Mouse (Mus musculus) embryo, embryonic 11.5 days (tissue): ENCODE results near the gene Tbl2.

ENCODE experiments used
- DNase-seq: peaks from one replicate; pipeline ENCODE4 v3.0.0-alpha.2; 2012; ENCODE audit warnings: low read depth, low spot score

Gene Tbl2

GRCm38 (mm10) chr5:135149053-135149819 lies at the start of gene Tbl2:
Gene Tbl2 (plus strand): TSS chr5:135149657.
- DNase-seq: peak; percentile 99

DNA sequence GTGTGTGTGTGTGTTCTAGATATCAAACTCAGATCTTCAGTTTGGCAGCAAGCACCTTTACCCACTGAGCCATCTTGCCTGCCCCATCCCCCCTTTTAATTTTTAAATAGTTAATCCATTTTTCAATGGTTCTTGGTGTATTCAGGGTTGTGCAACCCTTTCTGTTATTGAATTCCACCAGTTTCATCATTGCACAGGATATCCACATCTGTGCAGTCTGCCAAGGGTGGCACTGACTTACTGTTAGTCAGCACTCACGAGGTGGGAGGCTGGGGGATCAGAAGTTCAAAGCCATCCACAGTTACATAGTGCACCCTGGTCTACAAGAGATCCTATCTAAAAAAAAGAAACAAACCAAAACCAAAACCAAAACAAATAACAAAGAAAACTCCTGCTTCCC lies 48.5 kb upstream of the Tbl2 start:
- DNase-seq: no peak

DNA sequence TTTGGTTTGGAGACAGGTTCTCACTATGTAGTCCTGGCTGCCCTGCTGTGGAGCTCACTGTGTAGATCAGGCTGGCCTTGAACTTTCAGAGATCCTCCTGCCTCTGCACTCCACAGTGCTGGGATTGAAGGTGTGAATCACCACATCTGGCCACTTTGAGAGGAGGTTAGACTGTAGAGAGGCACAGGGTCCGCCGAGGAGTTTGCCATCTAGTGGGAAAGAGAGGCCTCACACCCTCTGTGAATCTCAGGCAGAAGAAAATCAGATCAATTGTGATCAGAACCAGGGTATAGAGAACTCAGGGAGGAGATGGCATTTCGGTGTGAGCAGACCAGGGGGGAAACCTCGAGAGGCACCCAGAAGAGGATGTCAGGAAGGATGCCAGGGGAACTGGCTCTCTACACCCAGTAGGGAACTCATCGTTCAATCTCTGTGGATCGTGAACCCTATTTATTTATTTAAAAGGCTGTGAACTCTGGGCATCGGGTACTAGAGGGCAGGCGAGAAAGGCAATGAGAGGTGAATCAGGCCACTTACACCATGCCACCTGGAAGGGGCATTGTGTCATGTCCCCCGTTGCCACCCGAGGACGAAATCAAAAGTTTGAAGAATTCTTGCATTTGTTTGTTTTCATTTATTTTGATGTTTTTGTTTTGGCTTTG lies 45.3 kb upstream of the Tbl2 start:
- DNase-seq: no peak

DNA sequence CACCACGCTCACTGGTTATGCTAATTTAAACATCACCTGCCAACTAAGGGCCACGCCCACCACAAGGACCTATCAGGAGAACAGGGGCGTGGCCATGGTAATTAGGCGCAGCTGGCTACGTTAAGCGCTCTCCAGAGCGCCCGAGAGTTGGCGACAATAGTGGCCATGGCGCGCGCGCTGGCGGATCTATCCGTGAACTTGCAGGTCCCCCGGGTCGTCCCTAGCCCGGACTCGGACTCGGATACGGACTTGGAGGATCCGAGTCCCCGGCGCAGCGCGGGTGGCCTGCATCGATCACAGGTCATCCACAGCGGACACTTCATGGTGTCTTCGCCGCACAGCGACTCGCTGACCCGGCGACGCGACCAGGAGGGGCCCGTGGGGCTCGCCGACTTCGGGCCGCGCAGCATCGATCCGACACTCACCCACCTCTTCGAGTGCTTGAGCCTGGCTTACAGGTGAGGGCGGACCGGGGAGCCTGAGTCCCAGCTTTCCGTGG lies 42.6 kb upstream of the Tbl2 start:
- DNase-seq: peak; percentile 76

DNA sequence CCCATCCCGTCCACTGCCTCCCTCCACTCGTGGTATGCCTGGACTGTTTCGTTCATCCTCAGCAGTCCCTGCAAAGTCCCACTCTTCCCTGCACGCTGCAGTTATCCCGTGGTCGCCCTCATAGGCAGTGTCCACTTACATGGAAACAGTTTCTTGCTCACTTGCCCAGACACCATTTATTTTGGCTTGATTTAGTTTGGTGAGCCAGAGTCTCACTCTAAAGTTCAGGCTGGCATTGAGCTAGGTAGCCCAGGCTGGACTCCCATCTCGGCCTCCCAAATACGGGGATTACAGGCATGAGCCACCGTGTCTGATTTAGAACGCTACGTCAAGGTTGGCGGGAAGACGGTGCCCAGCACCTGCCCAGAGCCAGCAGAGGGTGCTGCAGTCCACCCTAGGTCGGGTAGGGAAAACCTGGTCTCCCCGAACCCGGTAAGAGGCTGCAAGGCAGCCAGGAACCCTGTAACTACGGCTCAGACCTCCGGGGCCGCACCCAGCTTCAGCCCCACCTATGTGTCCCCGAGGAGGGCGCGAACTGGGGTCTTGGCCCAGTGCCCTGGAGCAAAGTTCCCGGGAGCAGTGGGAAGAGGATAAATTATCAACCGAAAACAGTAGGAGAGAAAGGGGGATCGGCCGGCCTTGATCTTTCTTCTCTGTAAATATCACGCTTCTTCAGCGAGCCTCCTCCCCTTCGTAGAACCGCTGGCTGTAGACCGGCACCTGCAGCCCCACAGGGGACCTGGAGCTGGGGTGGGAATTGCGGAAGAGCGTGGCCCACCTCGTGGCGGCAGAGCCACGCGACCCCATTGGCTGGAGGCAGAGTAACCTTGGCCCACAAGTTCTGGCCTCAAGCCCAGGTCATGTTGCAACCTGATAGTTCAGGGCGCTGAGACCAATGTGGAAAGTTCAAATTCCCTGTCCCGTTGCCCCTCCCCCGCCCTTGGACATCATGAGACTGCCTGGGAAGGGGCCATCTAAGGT lies 41.6 kb upstream of the Tbl2 start:
- peak; percentile 45 for DNase-seq

GRCm38 (mm10) chr5:135109017-135109416 lies 40.4 kb upstream of the Tbl2 start:
- no peak for DNase-seq

GRCm38 (mm10) chr5:135109426-135109825 lies 40.0 kb upstream of the Tbl2 start:
- no peak for DNase-seq

- DNase-seq: no peak
These were observed 39.5 kb upstream of the Tbl2 start for GRCm38 (mm10) chr5:135109976-135110375.

DNA sequence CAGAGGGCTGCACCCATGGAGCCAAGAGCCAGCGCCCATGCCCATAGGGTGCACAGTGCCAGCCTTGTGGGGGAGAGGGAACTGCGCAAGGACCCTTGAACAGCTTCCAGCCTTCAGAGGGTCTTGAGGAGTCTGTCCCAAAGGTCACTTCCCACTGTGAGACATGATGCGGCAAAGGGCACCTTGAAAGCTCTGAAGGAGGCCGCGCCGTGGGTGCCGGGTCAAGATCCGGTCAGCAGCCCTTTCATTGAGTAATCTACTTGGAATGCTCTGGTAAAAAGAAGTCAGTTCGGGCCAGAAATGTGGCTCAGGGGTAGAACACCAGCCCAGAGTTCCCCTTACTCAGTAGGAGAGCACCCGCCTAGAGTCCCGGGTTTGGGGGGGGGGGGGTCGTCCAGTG lies 35.7 kb upstream of the Tbl2 start:
- no peak for DNase-seq

DNA sequence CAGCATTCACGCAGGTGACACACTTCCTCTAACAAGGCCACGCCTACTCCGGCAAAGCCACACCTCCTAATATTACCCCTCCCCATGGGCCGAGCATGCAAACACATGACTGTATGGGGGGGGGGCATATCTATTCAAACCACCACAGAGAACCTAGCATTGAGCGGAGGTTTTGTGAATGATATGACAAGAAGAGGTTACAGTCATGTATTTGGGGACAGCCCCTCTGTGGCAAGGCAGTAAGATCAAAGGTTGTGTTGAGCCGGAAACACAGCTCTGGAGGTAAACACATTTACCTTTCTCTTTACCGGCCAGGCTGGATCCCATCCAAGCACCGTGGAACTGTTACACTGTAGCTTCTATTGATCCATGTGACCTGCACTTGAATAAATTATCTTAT lies 34.2 kb upstream of the Tbl2 start:
- DNase-seq: no peak

- DNase-seq: peak; percentile 37
These were observed 30.8 kb upstream of the Tbl2 start for GRCm38 (mm10) chr5:135118589-135119081.

DNA sequence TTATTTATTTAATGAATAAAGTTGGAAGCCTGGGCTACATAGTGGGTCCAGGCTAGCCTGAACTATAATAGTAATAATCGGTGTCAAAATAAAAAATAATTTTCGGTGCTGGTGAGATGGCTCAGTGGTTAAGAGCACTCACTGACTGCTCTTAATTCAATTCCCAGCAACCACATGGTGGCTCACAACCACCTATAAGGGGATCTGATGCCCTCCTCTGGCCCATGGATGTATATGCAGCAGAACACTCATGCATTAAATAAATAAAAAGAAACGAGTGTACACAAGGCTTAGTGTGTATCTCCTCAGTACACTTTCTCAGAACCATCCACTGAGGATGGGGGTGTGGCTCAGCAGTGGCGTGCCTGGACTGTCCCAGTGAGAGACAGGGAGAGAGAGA lies 28.7 kb upstream of the Tbl2 start:
- no peak for DNase-seq

DNA sequence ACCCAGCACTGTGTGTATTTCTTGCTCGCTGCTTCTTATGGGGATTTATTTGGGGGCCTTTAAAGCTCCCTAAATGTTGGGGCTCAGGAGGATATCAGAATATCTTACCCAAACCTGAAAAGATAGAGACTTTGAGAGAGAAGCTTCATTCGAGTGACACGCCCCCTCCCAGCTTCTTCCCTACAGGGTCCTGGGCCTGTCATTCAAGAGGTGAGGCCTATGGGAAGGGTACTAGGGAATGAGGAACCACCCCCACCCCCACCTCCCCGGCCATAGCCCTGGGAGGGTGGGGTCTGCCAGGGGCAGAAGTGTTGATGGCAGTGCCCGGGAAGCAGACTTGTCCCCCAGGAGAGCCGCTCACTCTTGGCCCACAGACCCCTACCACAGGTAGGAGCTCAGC lies 23.3 kb upstream of the Tbl2 start:
- no peak for DNase-seq

GRCm38 (mm10) chr5:135127669-135128068 lies 21.8 kb upstream of the Tbl2 start:
- DNase-seq: no peak

DNA sequence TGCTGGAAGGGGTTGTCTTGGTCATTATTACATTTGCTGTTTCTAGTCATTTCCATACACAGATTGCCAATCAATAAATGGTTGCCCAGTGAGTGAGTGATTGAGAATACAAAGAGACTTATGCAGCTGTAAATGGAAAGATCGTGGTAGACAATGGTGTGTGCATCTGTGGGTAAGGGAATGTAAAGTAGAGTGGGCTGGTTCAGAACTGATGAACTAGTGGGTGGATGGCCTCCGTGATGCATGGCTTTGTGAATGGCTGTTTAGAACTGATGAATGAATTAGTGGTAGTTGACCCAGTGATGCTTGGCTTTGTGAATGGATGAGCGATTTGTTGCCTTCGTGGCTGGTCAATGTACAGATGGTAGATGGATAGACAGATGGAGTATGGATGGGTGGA lies 19.7 kb upstream of the Tbl2 start:
- no peak for DNase-seq

DNA sequence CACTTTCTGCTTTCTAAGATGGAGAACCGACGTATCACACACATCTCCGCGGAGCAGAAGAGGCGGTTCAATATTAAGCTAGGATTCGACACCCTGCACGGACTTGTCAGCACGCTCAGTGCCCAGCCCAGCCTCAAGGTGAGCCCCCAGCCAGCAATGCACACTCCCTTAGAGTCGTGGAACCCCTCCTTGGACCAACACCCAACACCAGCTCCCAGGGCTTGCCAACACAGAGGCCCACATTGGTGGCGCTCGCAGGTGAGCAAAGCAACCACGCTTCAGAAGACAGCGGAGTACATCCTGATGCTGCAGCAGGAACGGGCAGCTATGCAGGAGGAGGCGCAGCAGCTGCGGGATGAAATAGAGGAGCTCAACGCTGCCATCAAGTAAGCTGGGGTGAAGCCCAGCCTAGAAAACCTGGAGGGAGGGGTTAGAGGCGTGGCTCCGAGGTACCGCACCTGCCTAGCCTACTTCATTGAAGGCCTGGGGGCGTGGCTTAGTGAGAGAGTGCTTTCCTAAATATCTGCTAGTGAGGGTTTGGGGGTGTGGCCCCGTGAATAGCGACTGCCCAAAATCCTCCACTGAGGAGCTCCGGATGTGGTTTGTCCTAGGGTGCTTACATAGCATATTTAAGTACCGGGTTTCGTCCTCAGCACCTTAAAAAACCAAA lies 15.6 kb upstream of the Tbl2 start:
- DNase-seq: peak; percentile 7

DNA sequence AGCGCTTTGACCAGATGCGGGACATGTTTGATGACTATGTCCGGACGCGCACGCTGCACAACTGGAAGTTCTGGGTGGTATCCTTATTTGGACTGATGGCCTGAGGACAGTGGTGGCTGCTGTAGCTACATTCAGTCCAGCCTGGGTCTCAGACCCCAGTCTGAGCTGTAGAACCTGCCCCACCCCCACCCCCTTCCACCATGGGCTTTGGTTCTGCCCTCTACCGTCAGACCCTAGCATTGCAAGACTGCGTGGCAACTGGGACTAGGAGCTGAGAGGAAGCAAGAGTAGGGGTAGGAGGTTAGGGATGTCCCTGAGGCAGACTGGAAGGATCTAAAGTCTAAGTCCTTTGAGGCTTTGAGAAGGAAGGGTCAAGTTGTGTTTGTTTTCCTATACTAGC lies 14.9 kb upstream of the Tbl2 start:
- peak; percentile 13 for DNase-seq

- DNase-seq: no peak
These were observed 9.6 kb upstream of the Tbl2 start for GRCm38 (mm10) chr5:135139881-135140280.

GRCm38 (mm10) chr5:135144469-135144868 lies 5.0 kb upstream of the Tbl2 start:
- no peak for DNase-seq

DNA sequence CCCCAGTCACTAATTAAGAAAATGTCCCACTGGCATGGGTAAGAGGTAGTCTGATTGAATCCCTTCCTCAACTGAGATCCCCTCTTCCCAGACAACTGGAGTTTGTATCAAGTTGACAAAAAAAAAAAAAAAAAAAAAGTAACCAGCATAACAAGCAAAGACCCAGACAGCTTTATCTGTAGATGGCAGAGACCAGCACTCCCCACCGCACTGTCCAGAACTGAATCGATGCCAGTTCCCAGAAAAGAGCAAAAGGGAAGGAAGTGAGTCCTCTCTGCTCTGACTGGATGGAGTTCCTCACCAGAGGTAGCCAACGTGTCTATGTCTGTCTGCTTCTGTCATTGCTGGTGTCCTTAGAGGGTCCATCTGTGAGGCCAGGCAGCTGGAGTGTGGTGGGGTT lies 3.9 kb upstream of the Tbl2 start:
- DNase-seq: no peak

DNA sequence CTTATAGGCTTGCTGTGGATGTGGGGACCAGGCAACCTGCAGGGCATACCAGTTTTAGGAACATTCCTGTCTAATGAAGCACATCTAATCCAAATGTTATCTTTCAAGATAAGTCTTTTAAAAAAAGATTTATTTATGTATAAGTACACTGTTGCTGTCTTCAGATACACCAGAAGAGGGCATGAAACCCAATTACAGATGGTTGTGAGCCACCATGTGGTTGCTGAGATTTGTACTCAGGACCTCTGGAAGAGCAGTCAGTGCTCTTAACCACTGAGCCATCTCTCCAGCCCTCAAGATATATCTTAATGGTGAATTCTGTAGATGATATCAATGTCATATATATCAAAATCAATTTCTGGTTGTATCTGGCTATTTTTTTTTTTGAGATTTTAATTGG lies 3.5 kb upstream of the Tbl2 start:
- no peak for DNase-seq
